Mouse (Mus musculus) myocyte (in vitro differentiated cells): ENCODE data around the gene Rbm47.

Experiments
- CEBPB ChIP-seq: IDR thresholded peaks from 2 replicates; pipeline ENCODE4 v1.6.1; 2011; ENCODE audit warnings: mild to moderate bottlenecking, moderate library complexity; ENCODE audit not compliant: poor library complexity, insufficient read depth, severe bottlenecking
- MAX ChIP-seq: IDR thresholded peaks from one replicate; pipeline ENCODE4 v1.6.1; 2011; ENCODE audit warnings: low read depth, mild to moderate bottlenecking, control low read depth
- POLR2A ChIP-seq: IDR thresholded peaks from one replicate; pipeline ENCODE4 v1.6.1; 2011; ENCODE audit warnings: low read depth, mild to moderate bottlenecking, control low read depth, moderate library complexity; ENCODE audit not compliant: insufficient read length
- POLR2AphosphoS2 ChIP-seq: IDR thresholded peaks from one replicate; pipeline ENCODE4 v1.6.1; 2011; ENCODE audit warnings: low read depth, control low read depth; ENCODE audit not compliant: insufficient read length
- TCF3 ChIP-seq: IDR thresholded peaks from one replicate; pipeline ENCODE4 v1.6.1; 2011; ENCODE audit warnings: low read depth, control low read depth; ENCODE audit not compliant: insufficient read length

- no peak for TF ChIP-seq POLR2AphosphoS2
- TF ChIP-seq POLR2A = no peak
- TF ChIP-seq TCF3 = no peak
- TF ChIP-seq CEBPB = no peak
- TF ChIP-seq MAX = no peak
Measured at GRCm38 (mm10) chr5:65999106-65999505, 173.8 kb downstream of the Rbm47 start.
